Mouse (Mus musculus): ENCODE measurements around the gene Ccnd3. TPM values are rescaled to one million over a fixed set of nuclear protein-coding genes. Genes with fewer than 3 reads are reported as not detected.
"Not testable (repeated sequence)": the region's sequence is repeated elsewhere in the genome, so short reads cannot be mapped to it uniquely, and the experiment has no call there.

Gene Ccnd3
- polyA plus RNA-seq, 1 experiment, result 1,622 TPM

- Histone ChIP-seq H3K27ac (ENCODE audit: control insufficient read depth, insufficient read depth, low read length) (peak within 1 kb of the TSS; percentile 58; the same call in 1 of the 2 replicates), H3K36me3 (ENCODE audit: control insufficient read depth, insufficient read depth, low read length) (peaks cover 19% of the 10 kb centered on the region), H3K4me3 (ENCODE audit: control insufficient read depth, insufficient read depth, low read length) (peak within 1 kb of the TSS; percentile 71), H3K4me1 (replicated peaks; ENCODE audit: control insufficient read depth, insufficient read depth, low read length) (peaks cover 16% of the 10 kb centered on the region), H3K27me3 (ENCODE audit: control insufficient read depth, insufficient read depth, low read length) (no peaks in the 10 kb centered on the region)
- 0 out of 2 replicates have a peak, but pooled peaks have one; percentile 61 for TF ChIP-seq POLR2A (IDR thresholded peaks at IDR 0.05; ENCODE audit: control insufficient read depth, extremely low read depth, insufficient read depth, low read length, poor library complexity)
- 0 out of 2 replicates have a peak, but pooled peaks have one; percentile 40 for TF ChIP-seq CTCF (IDR thresholded peaks at IDR 0.05; ENCODE audit: borderline replicate concordance, control insufficient read depth, extremely low read depth, insufficient read depth, low read length, poor library complexity)
- DNase-seq, result peak; percentile 93
- WGBS, result 1% methylated on average over 40 of the region's 40 CpGs
Measured at GRCm38 (mm10) chr17:47501946-47502706, 2.7 kb upstream of the Ccnd3 start, which contains the start of gene Taf8. Gene Taf8, minus strand, starts transcription at chr17:47502292.

- not testable (repeated sequence) for H3K27me3 ChIP-seq (ENCODE audit: control insufficient read depth, insufficient read depth, low read length); H3K4me3 ChIP-seq (ENCODE audit: control insufficient read depth, insufficient read depth, low read length); H3K27ac ChIP-seq (ENCODE audit: control insufficient read depth, insufficient read depth, low read length); DNase-seq
- peaks cover 17% of the 10 kb centered on the region for H3K36me3 ChIP-seq (ENCODE audit: control insufficient read depth, insufficient read depth, low read length)
- 81% methylated on average over 6 of the region's 6 CpGs for WGBS
- H3K4me1 ChIP-seq (replicated peaks; ENCODE audit: control insufficient read depth, insufficient read depth, low read length), result peaks cover 21% of the 10 kb centered on the region
Measured at GRCm38 (mm10) chr17:47502707-47503045, 2.2 kb upstream of the Ccnd3 start.

- DNase-seq, result no peak
- H3K36me3 ChIP-seq (ENCODE audit: control insufficient read depth, insufficient read depth, low read length), result peaks cover 8% of the 10 kb centered on the region; the same call in 1 of the 2 replicates
- H3K27me3 ChIP-seq (ENCODE audit: control insufficient read depth, insufficient read depth, low read length), result no peaks in the 10 kb centered on the region
- H3K27ac ChIP-seq (ENCODE audit: control insufficient read depth, insufficient read depth, low read length), result peak overlapping the region; percentile 99
- H3K4me3 ChIP-seq (ENCODE audit: control insufficient read depth, insufficient read depth, low read length), result no peak overlapping the region; the same call in 1 of the 2 replicates
- TF ChIP-seq CTCF (IDR thresholded peaks at IDR 0.05; ENCODE audit: borderline replicate concordance, control insufficient read depth, extremely low read depth, insufficient read depth, low read length, poor library complexity) (no peak), POLR2A (IDR thresholded peaks at IDR 0.05; ENCODE audit: control insufficient read depth, extremely low read depth, insufficient read depth, low read length, poor library complexity) (no peak)
- peaks cover 21% of the 10 kb centered on the region for H3K4me1 ChIP-seq (replicated peaks; ENCODE audit: control insufficient read depth, insufficient read depth, low read length)
Measured at GRCm38 (mm10) chr17:47503689-47504088, 1.2 kb upstream of the Ccnd3 start.

GRCm38 (mm10) chr17:47504228-47504627, 623 bp upstream of the Ccnd3 start:
- WGBS, result 42% methylated on average over 5 of the region's 5 CpGs
- Histone ChIP-seq H3K27ac (ENCODE audit: control insufficient read depth, insufficient read depth, low read length) (peak overlapping the region; percentile 99), H3K36me3 (ENCODE audit: control insufficient read depth, insufficient read depth, low read length) (peaks cover 3% of the 10 kb centered on the region; the same call in 1 of the 2 replicates), H3K4me3 (ENCODE audit: control insufficient read depth, insufficient read depth, low read length) (peak overlapping the region; percentile 92), H3K27me3 (ENCODE audit: control insufficient read depth, insufficient read depth, low read length) (no peaks in the 10 kb centered on the region), H3K4me1 (replicated peaks; ENCODE audit: control insufficient read depth, insufficient read depth, low read length) (peaks cover 25% of the 10 kb centered on the region)
- no peak for TF ChIP-seq POLR2A (IDR thresholded peaks at IDR 0.05; ENCODE audit: control insufficient read depth, extremely low read depth, insufficient read depth, low read length, poor library complexity)
- no peak for TF ChIP-seq CTCF (IDR thresholded peaks at IDR 0.05; ENCODE audit: borderline replicate concordance, control insufficient read depth, extremely low read depth, insufficient read depth, low read length, poor library complexity)
- no peak for DNase-seq

GRCm38 (mm10) chr17:47505566-47505965, 715 bp downstream of the Ccnd3 start:
- H3K4me1 ChIP-seq (replicated peaks; ENCODE audit: control insufficient read depth, insufficient read depth, low read length), result peaks cover 33% of the 10 kb centered on the region
- peak overlapping the region; percentile 92 for H3K4me3 ChIP-seq (ENCODE audit: control insufficient read depth, insufficient read depth, low read length)
- DNase-seq, result no peak

GRCm38 (mm10) chr17:47506042-47506441, 1.2 kb downstream of the Ccnd3 start:
- Histone ChIP-seq H3K27ac (ENCODE audit: control insufficient read depth, insufficient read depth, low read length) (peak overlapping the region; percentile 99), H3K4me1 (replicated peaks; ENCODE audit: control insufficient read depth, insufficient read depth, low read length) (peaks cover 30% of the 10 kb centered on the region), H3K27me3 (ENCODE audit: control insufficient read depth, insufficient read depth, low read length) (no peaks in the 10 kb centered on the region), H3K4me3 (ENCODE audit: control insufficient read depth, insufficient read depth, low read length) (peak overlapping the region; percentile 92), H3K36me3 (ENCODE audit: control insufficient read depth, insufficient read depth, low read length) (no peaks in the 10 kb centered on the region; the same call in 1 of the 2 replicates)
- 65% methylated on average over 1 of the region's 1 CpGs for WGBS
- TF ChIP-seq CTCF (IDR thresholded peaks at IDR 0.05; ENCODE audit: borderline replicate concordance, control insufficient read depth, extremely low read depth, insufficient read depth, low read length, poor library complexity), result no peak
- TF ChIP-seq POLR2A (IDR thresholded peaks at IDR 0.05; ENCODE audit: control insufficient read depth, extremely low read depth, insufficient read depth, low read length, poor library complexity), result no peak
- DNase-seq, result peak; percentile 34

More at GRCm38 (mm10) chr17:47505566-47505965, 715 bp downstream of the Ccnd3 start:
- 9% methylated on average over 2 of the region's 2 CpGs for WGBS
- no peaks in the 10 kb centered on the region for H3K27me3 ChIP-seq (ENCODE audit: control insufficient read depth, insufficient read depth, low read length)
- TF ChIP-seq CTCF (IDR thresholded peaks at IDR 0.05; ENCODE audit: borderline replicate concordance, control insufficient read depth, extremely low read depth, insufficient read depth, low read length, poor library complexity), result no peak
- no peak for TF ChIP-seq POLR2A (IDR thresholded peaks at IDR 0.05; ENCODE audit: control insufficient read depth, extremely low read depth, insufficient read depth, low read length, poor library complexity)
- peak overlapping the region; percentile 99 for H3K27ac ChIP-seq (ENCODE audit: control insufficient read depth, insufficient read depth, low read length)
- no peaks in the 10 kb centered on the region; the same call in 1 of the 2 replicates for H3K36me3 ChIP-seq (ENCODE audit: control insufficient read depth, insufficient read depth, low read length)

Measured in thymus, adult 2 months (tissue).